13 mouse cellular contexts compared by ENCODE assay signal in the genomic region with DNA sequence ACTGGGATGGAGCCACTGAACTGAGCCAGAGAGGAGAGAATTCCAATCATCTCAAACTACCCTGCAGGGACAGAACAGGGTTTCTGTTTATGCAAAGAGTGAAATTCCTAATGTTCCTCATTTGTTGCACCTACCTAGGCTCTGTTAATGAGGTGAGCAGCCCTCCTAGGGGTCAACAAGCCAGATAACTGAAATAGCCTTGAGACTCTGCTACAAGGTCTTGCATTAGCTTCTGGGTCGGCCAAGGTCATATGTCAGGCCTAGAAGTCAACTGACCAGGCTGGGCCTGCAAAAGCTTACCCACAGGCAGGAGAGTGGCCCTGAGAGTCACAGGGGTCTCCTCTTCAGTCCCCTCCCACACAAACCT.
DNase-seq lines count a peak whose midpoint lies in the region; ATAC-seq and TF ChIP-seq lines count a peak whose summit lies in the region.
"Had no signal": no experiment of that assay in that cellular context is flagged by ENCODE, and none has a peak within 500 bp of the region (broad histone marks: within the 10 kb centered on the region; RNA-seq: fewer than 3 reads in every experiment).

No protein-coding gene starts in this region.

- no peak overlapping the region for H3K4me3 ChIP-seq in forebrain, embryonic 13.5 days
- no peak overlapping the region for H3K4me3 ChIP-seq in forebrain, embryonic 11.5 days (ENCODE audit: low read depth, low read length)
- no peak overlapping the region for H3K4me3 ChIP-seq in hindbrain, postnatal 0 days (ENCODE audit: low read length)
- H3K4me3 ChIP-seq: embryonic facial prominence, embryonic 10.5 days had no signal

- H3K27ac ChIP-seq in forebrain, embryonic 13.5 days: peak overlapping the region; percentile 100
- H3K27ac ChIP-seq in forebrain, embryonic 11.5 days (ENCODE audit: low read depth, low read length): no peak overlapping the region
- H3K27ac ChIP-seq in hindbrain, postnatal 0 days: peak overlapping the region; percentile 97
- H3K27ac ChIP-seq: embryonic facial prominence, embryonic 10.5 days had no signal

- H3K36me3 ChIP-seq in forebrain, embryonic 13.5 days (ENCODE audit: poor library complexity, severe bottlenecking): peaks cover 13% of the 10 kb centered on the region
- no peaks in the 10 kb centered on the region for H3K36me3 ChIP-seq in forebrain, embryonic 11.5 days (ENCODE audit: control insufficient read depth, insufficient read depth, low read length)
- H3K36me3 ChIP-seq in hindbrain, postnatal 0 days (ENCODE audit: insufficient read depth, low read length): no peaks in the 10 kb centered on the region; the same call in 1 of the 2 replicates
- H3K36me3 ChIP-seq: embryonic facial prominence, embryonic 10.5 days had no signal

- intact Hi-C loops in gastrocnemius, postnatal 14 days (cut with DNase I; ENCODE audit: low total_unique reads): no loop called here

- WGBS in forebrain, embryonic 13.5 days: 41% methylated on average over 1 of the region's 1 CpGs
- 71% methylated on average over 1 of the region's 1 CpGs for WGBS in forebrain, embryonic 11.5 days
- 63% methylated on average over 1 of the region's 1 CpGs for WGBS in hindbrain, postnatal 0 days

- peak; percentile 0; the same call in 1 of the 2 replicates for ATAC-seq in forebrain, embryonic 13.5 days
- no peak for ATAC-seq in forebrain, embryonic 11.5 days (replicated peaks; ENCODE audit: low FRiP score)
- ATAC-seq in hindbrain, postnatal 0 days: peak; percentile 6; the same call in 1 of the 2 replicates
- no peak for ATAC-seq in inflammation-experienced regulatory T-cells, adult 6 months
- ATAC-seq in megakaryocyte-erythroid progenitor cell, adult 5-6 weeks (replicated peaks; ENCODE audit: low FRiP score, low TSS enrichment, poor library complexity, severe bottlenecking): no peak
- ATAC-seq: Patski had no signal

- H3K4me2 ChIP-seq in forebrain, embryonic 13.5 days: peak overlapping the region; percentile 81
- H3K4me2 ChIP-seq in forebrain, embryonic 11.5 days (ENCODE audit: low read depth, low read length, severe bottlenecking): no peak overlapping the region
- H3K4me2 ChIP-seq in hindbrain, postnatal 0 days (ENCODE audit: low read depth, low read length): no peak overlapping the region
- H3K4me2 ChIP-seq: liver, embryonic 11.5 days had no signal

- peaks cover 6% of the 10 kb centered on the region; the same call in 1 of the 2 replicates for H3K27me3 ChIP-seq in forebrain, embryonic 13.5 days
- H3K27me3 ChIP-seq in forebrain, embryonic 11.5 days (ENCODE audit: control insufficient read depth, insufficient read depth, low read length): peaks cover 17% of the 10 kb centered on the region; the same call in 1 of the 2 replicates
- no peaks in the 10 kb centered on the region for H3K27me3 ChIP-seq in hindbrain, postnatal 0 days (ENCODE audit: insufficient read depth, low read length)

- H3K4me1 ChIP-seq in forebrain, embryonic 13.5 days: peaks cover 65% of the 10 kb centered on the region
- H3K4me1 ChIP-seq in forebrain, embryonic 11.5 days (replicated peaks; ENCODE audit: control insufficient read depth, insufficient read depth, low read length): peaks cover 7% of the 10 kb centered on the region
- peaks cover 11% of the 10 kb centered on the region for H3K4me1 ChIP-seq in hindbrain, postnatal 0 days (ENCODE audit: insufficient read depth, low read length)

- TF ChIP-seq CTCF in hindbrain, postnatal 0 days (IDR thresholded peaks at IDR 0.05; ENCODE audit: low read depth): no peak; the same call in 1 of the 2 replicates

- peak overlapping the region; percentile 52; the same call in 1 of the 2 replicates for H3K9ac ChIP-seq in forebrain, embryonic 13.5 days
- no peak overlapping the region for H3K9ac ChIP-seq in forebrain, embryonic 11.5 days (ENCODE audit: low read length)
- no peak overlapping the region for H3K9ac ChIP-seq in hindbrain, postnatal 0 days (replicated peaks; ENCODE audit: low read length)

- H3K9me3 ChIP-seq in forebrain, embryonic 13.5 days (replicated peaks): no peaks in the 10 kb centered on the region
- no peaks in the 10 kb centered on the region for H3K9me3 ChIP-seq in forebrain, embryonic 11.5 days (ENCODE audit: control insufficient read depth, low read length)
- H3K9me3 ChIP-seq in hindbrain, postnatal 0 days (ENCODE audit: low read length): no peaks in the 10 kb centered on the region
- H3K9me3 ChIP-seq: embryonic facial prominence, embryonic 10.5 days had no signal

- no peak for DNase-seq in forebrain, embryonic 11.5 days (ENCODE audit: low spot score)
- DNase-seq in right cerebral cortex, postnatal 4 days: peak; percentile 68
- DNase-seq in right cerebral cortex, adult 18-20 months: no peak
- peak; percentile 61 for DNase-seq in hindbrain, postnatal 0 days (ENCODE audit: low spot score)
- no peak for DNase-seq in gastrocnemius, postnatal 14 days
- DNase-seq: kidney, adult 2 months; lung, postnatal 10 days had no signal

Comparison
In these comparisons a context has a peak if more than half of its experiments do, and no peak if none do; other contexts are left out.
1. ATAC-seq: peak in forebrain, embryonic 13.5 days (single experiment) and hindbrain, postnatal 0 days (single experiment); none in forebrain, embryonic 11.5 days (single experiment), inflammation-experienced regulatory T-cells, adult 6 months (single experiment) and megakaryocyte-erythroid progenitor cell, adult 5-6 weeks (single experiment).
2. DNase-seq: peak in right cerebral cortex, postnatal 4 days (single experiment) and hindbrain, postnatal 0 days (single experiment); none in forebrain, embryonic 11.5 days (single experiment), right cerebral cortex, adult 18-20 months (single experiment) and gastrocnemius, postnatal 14 days (single experiment).